ENCODE assay signal across 8 mouse cellular contexts in the genomic region with DNA sequence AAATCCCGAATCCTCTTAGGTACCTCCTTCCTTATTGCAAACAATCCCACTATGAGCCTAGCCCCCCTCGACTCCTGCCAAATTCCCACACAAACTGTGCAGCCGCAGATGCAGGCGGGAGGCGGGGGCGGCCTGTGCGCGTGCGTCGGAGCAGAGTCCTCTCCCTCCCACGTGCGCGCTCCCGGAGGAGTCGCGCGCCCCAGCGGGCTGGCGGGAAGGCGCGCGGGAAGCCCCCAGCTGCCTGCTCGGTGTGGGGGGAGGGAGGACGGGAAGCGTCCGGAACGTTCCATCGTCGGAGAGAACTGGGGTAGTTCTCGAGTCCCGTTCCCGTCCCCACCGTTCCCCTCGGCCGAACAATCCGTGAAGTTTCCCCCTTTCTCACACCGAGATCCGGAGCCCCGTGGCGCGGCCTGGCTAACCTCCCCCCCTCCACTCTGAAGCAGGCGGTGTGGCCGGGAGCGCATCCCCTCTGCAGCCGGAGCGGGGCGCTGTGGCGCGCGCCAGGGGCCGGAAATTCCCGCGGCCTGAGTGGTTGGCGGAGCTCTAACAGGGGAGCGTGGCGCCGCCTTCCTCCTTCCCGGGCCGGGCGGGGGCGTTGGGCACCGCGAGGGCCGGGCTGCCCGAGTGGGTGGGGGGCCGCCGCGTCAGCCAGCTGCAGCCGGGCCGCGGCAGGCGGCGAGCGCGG. TPM values are rescaled to one million over a fixed set of nuclear protein-coding genes. Genes with fewer than 3 reads are reported as not detected.
DNase-seq lines count a peak whose midpoint lies in the region; ATAC-seq lines count a peak whose summit lies in the region.

No protein-coding gene starts in this region.

- WGBS in hindbrain, embryonic 11.5 days: under 1% methylated on average over 43 of the region's 75 CpGs

- H3K9ac ChIP-seq in hindbrain, embryonic 11.5 days (ENCODE audit: low read depth, low read length): peak overlapping the region; percentile 95

- peak; percentile 95 for DNase-seq in MN1 (ENCODE audit: low spot score)
- DNase-seq in cerebellum, adult 9-10 months: peak; percentile 98
- DNase-seq in hindbrain, embryonic 11.5 days (ENCODE audit: low spot score): peak; percentile 98
- DNase-seq in layer of hippocampus, postnatal 10 days (ENCODE audit: low spot score in 2 of 2): peak; percentile 99 to 100
- DNase-seq in lung, postnatal 10 days: peak; percentile 99
- DNase-seq in ovary, postnatal 36 days (ENCODE audit: low spot score): peak; percentile 100
- peak; percentile 99 for DNase-seq in thymus, postnatal 25 days

- peak; percentile 89 for ATAC-seq in frontal cortex, adult (ENCODE audit: low TSS enrichment)
- ATAC-seq in hindbrain, embryonic 11.5 days (ENCODE audit: low FRiP score): peak; percentile 96

- H3K27me3 ChIP-seq in hindbrain, embryonic 11.5 days (ENCODE audit: control insufficient read depth, insufficient read depth, low read length): no peaks in the 10 kb centered on the region

- H3K27ac ChIP-seq in hindbrain, embryonic 11.5 days (ENCODE audit: low read depth, low read length): peak overlapping the region; percentile 98

- no peaks in the 10 kb centered on the region for H3K9me3 ChIP-seq in hindbrain, embryonic 11.5 days (ENCODE audit: control insufficient read depth, low read length)

- no peaks in the 10 kb centered on the region for H3K36me3 ChIP-seq in hindbrain, embryonic 11.5 days (ENCODE audit: control insufficient read depth, insufficient read depth, low read length)

- no peaks in the 10 kb centered on the region for H3K4me1 ChIP-seq in hindbrain, embryonic 11.5 days (replicated peaks; ENCODE audit: control insufficient read depth, insufficient read depth, low read length)

- peak overlapping the region; percentile 88 for H3K4me3 ChIP-seq in hindbrain, embryonic 11.5 days (ENCODE audit: low read depth, low read length)

- peak overlapping the region; percentile 84 for H3K4me2 ChIP-seq in hindbrain, embryonic 11.5 days (replicated peaks; ENCODE audit: low read depth, low read length)

RNA-seq across cellular contexts. Expression of gene Fchsd2, which starts 15.4 kb away (rescaled TPM):
- polyA plus RNA-seq in hindbrain, embryonic 11.5 days (2014; fragmentation: Nextera tagmentation; extraction: Ambion mirVana): 27.8 and 34.5 TPM in 2 replicates
- 10 to 100 TPM; 70.3 to 74.4 TPM for total RNA-seq in layer of hippocampus, postnatal 10 days (2021)

Comparison
In these comparisons a context has a peak if more than half of its experiments do, and no peak if none do; other contexts are left out.
1. Peak in every context shown above with its lines: DNase-seq, ATAC-seq, H3K4me3 ChIP-seq and H3K27ac ChIP-seq.